Mouse (Mus musculus): ENCODE measurements around the gene Rfx5. TPM values are rescaled to one million over a fixed set of nuclear protein-coding genes. Genes with fewer than 3 reads are reported as not detected.

The Rfx5 gene
- 26.5 TPM for polyA plus RNA-seq (2014; fragmentation: Illumina TruSeq; extraction: RNeasy Lipid Tissue Mini Kit (QIAGEN cat#74804); ENCODE audit: low read depth, low replicate concordance)

GRCm38 (mm10) chr3:94953764-94954616 lies at the start of gene Rfx5:
Gene Rfx5, plus strand, starts transcription at chr3:94954075.

GRCm38 (mm10) chr3:94932809-94933564 lies 20.9 kb upstream of the Rfx5 start, which contains the start of gene Selenbp1:
Gene Selenbp1, plus strand, starts transcription at chr3:94933056.

GRCm38 (mm10) chr3:94974528-94975422 lies 20.9 kb downstream of the Rfx5 start, which contains the start of gene Pi4kb:
Gene Pi4kb, plus strand, starts transcription at chr3:94974731.

Other genes with a start within 250 kb of the Rfx5 start
- gene Cgn, start 167.6 kb upstream of the Rfx5 start, polyA plus RNA-seq (2014; fragmentation: Illumina TruSeq; extraction: RNeasy Lipid Tissue Mini Kit (QIAGEN cat#74804); ENCODE audit: low read depth, low replicate concordance), result 0.12 TPM
- 16.7 TPM for gene Pogz, start 116.5 kb upstream of the Rfx5 start, polyA plus RNA-seq (2014; fragmentation: Illumina TruSeq; extraction: RNeasy Lipid Tissue Mini Kit (QIAGEN cat#74804); ENCODE audit: low read depth, low replicate concordance)
- 53.7 TPM for gene Psmb4, start 67.1 kb upstream of the Rfx5 start, polyA plus RNA-seq (2014; fragmentation: Illumina TruSeq; extraction: RNeasy Lipid Tissue Mini Kit (QIAGEN cat#74804); ENCODE audit: low read depth, low replicate concordance)
- 3.7 TPM for gene Selenbp1, start 21.0 kb upstream of the Rfx5 start, polyA plus RNA-seq (2014; fragmentation: Illumina TruSeq; extraction: RNeasy Lipid Tissue Mini Kit (QIAGEN cat#74804); ENCODE audit: low read depth, low replicate concordance)
- 14.2 TPM for gene Pi4kb, start 20.7 kb downstream of the Rfx5 start, polyA plus RNA-seq (2014; fragmentation: Illumina TruSeq; extraction: RNeasy Lipid Tissue Mini Kit (QIAGEN cat#74804); ENCODE audit: low read depth, low replicate concordance)
- 7.3 TPM for gene Zfp687, start 61.4 kb downstream of the Rfx5 start, polyA plus RNA-seq (2014; fragmentation: Illumina TruSeq; extraction: RNeasy Lipid Tissue Mini Kit (QIAGEN cat#74804); ENCODE audit: low read depth, low replicate concordance)
- gene Psmd4, start 88.5 kb downstream of the Rfx5 start, polyA plus RNA-seq (2014; fragmentation: Illumina TruSeq; extraction: RNeasy Lipid Tissue Mini Kit (QIAGEN cat#74804); ENCODE audit: low read depth, low replicate concordance), result 15.6 TPM
- gene Pip5k1a, start 152.9 kb downstream of the Rfx5 start, polyA plus RNA-seq (2014; fragmentation: Illumina TruSeq; extraction: RNeasy Lipid Tissue Mini Kit (QIAGEN cat#74804); ENCODE audit: low read depth, low replicate concordance), result 30.4 TPM
- 10.4 TPM for gene Vps72, start 156.9 kb downstream of the Rfx5 start, polyA plus RNA-seq (2014; fragmentation: Illumina TruSeq; extraction: RNeasy Lipid Tissue Mini Kit (QIAGEN cat#74804); ENCODE audit: low read depth, low replicate concordance)
- gene Tmod4, start 170.4 kb downstream of the Rfx5 start, polyA plus RNA-seq (2014; fragmentation: Illumina TruSeq; extraction: RNeasy Lipid Tissue Mini Kit (QIAGEN cat#74804); ENCODE audit: low read depth, low replicate concordance), result 5.0 TPM
- 16.7 TPM for gene Scnm1, start 179.9 kb downstream of the Rfx5 start, polyA plus RNA-seq (2014; fragmentation: Illumina TruSeq; extraction: RNeasy Lipid Tissue Mini Kit (QIAGEN cat#74804); ENCODE audit: low read depth, low replicate concordance)
- gene Lysmd1, start 180.0 kb downstream of the Rfx5 start, polyA plus RNA-seq (2014; fragmentation: Illumina TruSeq; extraction: RNeasy Lipid Tissue Mini Kit (QIAGEN cat#74804); ENCODE audit: low read depth, low replicate concordance), result 2.9 TPM
- not detected for gene Tnfaip8l2, start 188.3 kb downstream of the Rfx5 start, polyA plus RNA-seq (2014; fragmentation: Illumina TruSeq; extraction: RNeasy Lipid Tissue Mini Kit (QIAGEN cat#74804); ENCODE audit: low read depth, low replicate concordance)
- not detected for gene Sema6c, start 206.4 kb downstream of the Rfx5 start, polyA plus RNA-seq (2014; fragmentation: Illumina TruSeq; extraction: RNeasy Lipid Tissue Mini Kit (QIAGEN cat#74804); ENCODE audit: low read depth, low replicate concordance)